In genomic region chr10:12549945-12550540, GRCm38 (mm10) we compare ENCODE assay signal across 13 mouse cellular contexts.
DNase-seq lines count a peak whose midpoint lies in the region; ATAC-seq and TF ChIP-seq lines count a peak whose summit lies in the region.
"Had no signal": no experiment of that assay in that cellular context is flagged by ENCODE, and none has a peak within 500 bp of the region (broad histone marks: within the 10 kb centered on the region; RNA-seq: fewer than 3 reads in every experiment).

No protein-coding gene starts in this region.

- H3K4me1 ChIP-seq in hindbrain, postnatal 0 days (ENCODE audit: insufficient read depth, low read length): peaks cover 9% of the 10 kb centered on the region
- peaks cover 35% of the 10 kb centered on the region for H3K4me1 ChIP-seq in hindbrain, embryonic 12.5 days
- H3K4me1 ChIP-seq in limb, embryonic 10.5 days: peaks cover 82% of the 10 kb centered on the region
- peaks cover 17% of the 10 kb centered on the region; the same call in 1 of the 2 replicates for H3K4me1 ChIP-seq in intestine, embryonic 15.5 days (replicated peaks)

- H3K9me3 ChIP-seq in hindbrain, postnatal 0 days (ENCODE audit: low read length): no peaks in the 10 kb centered on the region
- no peaks in the 10 kb centered on the region for H3K9me3 ChIP-seq in hindbrain, embryonic 12.5 days (replicated peaks)
- no peaks in the 10 kb centered on the region for H3K9me3 ChIP-seq in limb, embryonic 10.5 days (replicated peaks)
- no peaks in the 10 kb centered on the region for H3K9me3 ChIP-seq in intestine, embryonic 15.5 days

- DNase-seq in hindbrain, postnatal 0 days (ENCODE audit: low spot score): peak; percentile 40
- peak; percentile 39 for DNase-seq in retina, postnatal 1 day
- no peak for DNase-seq in retina, embryonic 14.5 days (ENCODE audit: low spot score)
- DNase-seq in limb, embryonic 10.5 days (ENCODE audit: low spot score): no peak
- no peak for DNase-seq in thymus, adult 18-20 months
- DNase-seq in heart, adult 18-20 months: no peak
- DNase-seq: embryo, embryonic 11 days; kidney, postnatal 4 days had no signal

- 38% methylated on average over 1 of the region's 1 CpGs for WGBS in hindbrain, postnatal 0 days
- WGBS in hindbrain, embryonic 12.5 days: 18% methylated on average over 1 of the region's 1 CpGs
- 61% methylated on average over 1 of the region's 1 CpGs for WGBS in limb, embryonic 10.5 days
- 67% methylated on average over 1 of the region's 1 CpGs for WGBS in intestine, embryonic 15.5 days

- H3K36me3 ChIP-seq in hindbrain, postnatal 0 days (ENCODE audit: insufficient read depth, low read length): no peaks in the 10 kb centered on the region
- H3K36me3 ChIP-seq in hindbrain, embryonic 12.5 days: no peaks in the 10 kb centered on the region
- no peaks in the 10 kb centered on the region for H3K36me3 ChIP-seq in limb, embryonic 10.5 days
- no peaks in the 10 kb centered on the region for H3K36me3 ChIP-seq in intestine, embryonic 15.5 days

- TF ChIP-seq CTCF in hindbrain, postnatal 0 days (IDR thresholded peaks at IDR 0.05; ENCODE audit: low read depth): no peak

- ATAC-seq in hindbrain, postnatal 0 days: peak; percentile 48; the same call in 1 of the 2 replicates
- no peak for ATAC-seq in hindbrain, embryonic 12.5 days (ENCODE audit: low FRiP score)
- no peak for ATAC-seq in intestine, embryonic 15.5 days

- H3K27me3 ChIP-seq in hindbrain, postnatal 0 days (ENCODE audit: insufficient read depth, low read length): no peaks in the 10 kb centered on the region
- no peaks in the 10 kb centered on the region for H3K27me3 ChIP-seq in hindbrain, embryonic 12.5 days
- H3K27me3 ChIP-seq in limb, embryonic 10.5 days (ENCODE audit: low read depth, poor library complexity, severe bottlenecking): no peaks in the 10 kb centered on the region
- no peaks in the 10 kb centered on the region for H3K27me3 ChIP-seq in intestine, embryonic 15.5 days (replicated peaks)
- H3K27me3 ChIP-seq: CH12.LX had no signal

- no peak overlapping the region for H3K4me2 ChIP-seq in hindbrain, postnatal 0 days (ENCODE audit: low read depth, low read length)
- H3K4me2 ChIP-seq in hindbrain, embryonic 12.5 days (replicated peaks): no peak overlapping the region
- no peak overlapping the region for H3K4me2 ChIP-seq in intestine, embryonic 15.5 days (replicated peaks)
- H3K4me2 ChIP-seq: hindbrain, embryonic 14.5 days had no signal

- H3K4me3 ChIP-seq in hindbrain, postnatal 0 days (ENCODE audit: low read length): no peak overlapping the region
- H3K4me3 ChIP-seq in hindbrain, embryonic 12.5 days: no peak overlapping the region
- H3K4me3 ChIP-seq in limb, embryonic 10.5 days: no peak overlapping the region
- H3K4me3 ChIP-seq in intestine, embryonic 15.5 days (replicated peaks): no peak overlapping the region

- H3K27ac ChIP-seq in hindbrain, postnatal 0 days: no peak overlapping the region
- H3K27ac ChIP-seq in hindbrain, embryonic 12.5 days: no peak overlapping the region
- 0 out of 2 replicates have a peak overlapping the region, but pooled peaks have one; percentile 0 for H3K27ac ChIP-seq in limb, embryonic 10.5 days
- no peak overlapping the region for H3K27ac ChIP-seq in intestine, embryonic 15.5 days
- H3K27ac ChIP-seq: hindbrain, embryonic 14.5 days; macrophage had no signal

- no peak overlapping the region for H3K9ac ChIP-seq in hindbrain, postnatal 0 days (replicated peaks; ENCODE audit: low read length)
- no peak overlapping the region for H3K9ac ChIP-seq in hindbrain, embryonic 12.5 days
- H3K9ac ChIP-seq in intestine, embryonic 15.5 days: no peak overlapping the region
- H3K9ac ChIP-seq: hindbrain, embryonic 14.5 days had no signal

Comparison
In these comparisons a context has a peak if more than half of its experiments do, and no peak if none do; other contexts are left out.
1. DNase-seq: peak in hindbrain, postnatal 0 days (single experiment) and retina, postnatal 1 day (single experiment); none in retina, embryonic 14.5 days (single experiment), limb, embryonic 10.5 days (single experiment), thymus, adult 18-20 months (0 of 2) and heart, adult 18-20 months (0 of 2).